Mouse (Mus musculus): ENCODE measurements at regions not wholly inside any gene's neighbourhood (a gene's known extent, or its start where the extent isn't known, plus 50 kb on each side); places are given as distances from the start of the nearest gene placed in this dataset.

DNA sequence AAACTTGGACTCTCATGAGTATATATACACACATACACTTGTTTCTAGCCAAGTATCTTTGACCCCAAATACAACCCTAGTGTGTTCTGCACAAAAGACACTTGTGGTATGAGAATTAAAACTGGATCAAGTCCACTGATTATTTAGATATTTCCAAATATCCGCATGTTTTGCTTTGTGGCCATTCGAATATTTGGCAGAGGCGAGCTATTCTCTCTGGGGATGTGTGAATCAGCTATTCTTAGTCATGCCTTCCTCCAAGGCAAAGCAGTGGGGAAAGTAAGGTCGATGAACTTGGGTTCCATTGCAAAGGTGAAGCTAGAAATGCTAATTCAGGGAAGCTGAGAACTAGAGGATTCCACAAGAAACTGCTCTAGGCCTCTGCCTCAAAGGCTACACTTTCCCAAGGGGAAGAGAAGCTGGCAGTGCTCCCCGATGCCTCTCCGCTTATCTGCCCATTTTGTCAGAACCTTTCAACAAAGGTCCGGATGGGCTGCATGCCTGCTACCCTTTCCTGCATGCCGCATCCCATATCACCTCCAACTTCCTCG is 154.4 kb downstream of the Snx19 start:
- DNase-seq (ENCODE audit: low spot score in 2 of 2): no peak

DNA sequence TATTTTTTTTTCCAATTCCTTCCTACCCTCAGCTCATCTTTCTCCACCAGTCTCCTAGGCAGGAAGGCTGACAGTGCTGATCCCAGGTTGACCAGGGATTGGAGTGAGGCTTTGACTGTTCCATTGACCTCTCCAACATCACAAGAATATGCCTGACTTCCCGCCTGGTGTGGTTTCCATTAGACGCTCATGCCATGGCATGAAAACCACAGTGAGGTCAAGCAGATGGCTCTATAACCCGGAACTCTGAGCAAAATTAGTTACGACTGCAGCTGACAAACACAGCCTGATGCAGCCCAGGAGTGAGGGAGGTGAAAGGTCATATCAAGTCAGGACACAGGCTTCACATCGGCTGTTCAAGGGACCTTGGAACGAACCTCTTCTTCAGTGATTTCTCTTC is 153.6 kb downstream of the Snx19 start:
- DNase-seq (ENCODE audit: low spot score in 2 of 2): no peak

GRCm38 (mm10) chr9:30578213-30578612 is 151.3 kb downstream of the Snx19 start:
- DNase-seq (ENCODE audit: low spot score in 2 of 2): no peak

DNA sequence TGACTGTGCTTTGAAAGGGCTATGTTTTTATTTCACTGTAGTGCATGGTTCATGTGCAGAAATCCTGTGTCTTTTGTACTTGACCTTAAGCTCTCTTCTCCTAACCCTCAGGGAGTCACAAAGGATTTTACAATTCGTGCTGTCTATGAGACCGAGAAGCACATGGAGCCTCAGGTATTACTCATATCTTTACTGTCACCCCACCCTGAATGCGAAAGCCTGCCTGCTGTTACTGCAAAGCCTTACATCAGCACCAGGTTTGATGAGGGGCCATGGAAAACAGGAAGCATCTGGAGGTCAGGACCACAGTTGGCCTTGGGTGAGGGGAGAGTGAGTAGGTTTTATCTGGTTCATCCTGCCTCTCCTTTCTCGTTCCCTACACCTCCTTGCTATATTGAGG is 150.3 kb downstream of the Snx19 start:
- no peak for DNase-seq (ENCODE audit: low spot score in 2 of 2)

DNA sequence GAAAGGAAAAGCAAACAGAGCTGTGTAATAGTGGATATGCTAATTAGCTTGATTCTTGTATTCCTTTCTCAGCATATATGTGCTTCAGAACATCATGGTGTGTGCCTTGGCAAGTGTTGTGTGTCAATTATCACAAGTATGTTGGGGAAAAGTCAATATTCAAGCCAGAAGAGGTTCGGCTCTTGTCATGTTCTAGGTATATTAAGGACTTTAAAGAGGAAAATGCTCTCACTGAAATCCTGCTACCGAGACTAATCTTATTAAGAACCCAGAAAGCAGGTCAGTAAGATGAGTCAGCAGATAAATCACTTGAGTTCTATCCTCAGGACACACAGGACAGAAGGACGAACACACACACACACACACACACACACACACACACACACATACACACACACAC is 148.6 kb downstream of the Snx19 start:
- DNase-seq (ENCODE audit: low spot score in 2 of 2): no peak

DNA sequence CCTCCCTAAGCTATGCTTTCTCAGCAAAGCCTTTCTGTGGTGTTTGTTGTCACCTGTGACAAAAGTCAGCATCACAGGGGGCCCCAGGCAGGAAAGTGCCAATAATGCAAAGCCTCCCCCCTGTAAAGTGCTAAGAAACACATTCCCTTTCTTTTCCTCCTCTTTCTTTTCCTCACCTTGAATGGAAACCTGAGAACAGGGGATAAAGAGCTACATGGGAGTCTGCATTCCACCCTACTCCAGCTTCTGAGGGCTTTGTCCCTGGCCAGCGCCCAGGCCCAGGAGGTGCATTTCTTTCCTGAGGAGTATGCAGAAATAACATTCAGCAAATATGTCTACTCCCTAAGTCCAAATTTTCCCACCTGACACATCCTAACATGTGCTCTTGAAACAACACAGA is 146.4 kb downstream of the Snx19 start:
- DNase-seq (ENCODE audit: low spot score in 2 of 2): no peak

GRCm38 (mm10) chr9:30571014-30571413 is 144.1 kb downstream of the Snx19 start:
- DNase-seq (ENCODE audit: low spot score in 2 of 2): no peak

DNA sequence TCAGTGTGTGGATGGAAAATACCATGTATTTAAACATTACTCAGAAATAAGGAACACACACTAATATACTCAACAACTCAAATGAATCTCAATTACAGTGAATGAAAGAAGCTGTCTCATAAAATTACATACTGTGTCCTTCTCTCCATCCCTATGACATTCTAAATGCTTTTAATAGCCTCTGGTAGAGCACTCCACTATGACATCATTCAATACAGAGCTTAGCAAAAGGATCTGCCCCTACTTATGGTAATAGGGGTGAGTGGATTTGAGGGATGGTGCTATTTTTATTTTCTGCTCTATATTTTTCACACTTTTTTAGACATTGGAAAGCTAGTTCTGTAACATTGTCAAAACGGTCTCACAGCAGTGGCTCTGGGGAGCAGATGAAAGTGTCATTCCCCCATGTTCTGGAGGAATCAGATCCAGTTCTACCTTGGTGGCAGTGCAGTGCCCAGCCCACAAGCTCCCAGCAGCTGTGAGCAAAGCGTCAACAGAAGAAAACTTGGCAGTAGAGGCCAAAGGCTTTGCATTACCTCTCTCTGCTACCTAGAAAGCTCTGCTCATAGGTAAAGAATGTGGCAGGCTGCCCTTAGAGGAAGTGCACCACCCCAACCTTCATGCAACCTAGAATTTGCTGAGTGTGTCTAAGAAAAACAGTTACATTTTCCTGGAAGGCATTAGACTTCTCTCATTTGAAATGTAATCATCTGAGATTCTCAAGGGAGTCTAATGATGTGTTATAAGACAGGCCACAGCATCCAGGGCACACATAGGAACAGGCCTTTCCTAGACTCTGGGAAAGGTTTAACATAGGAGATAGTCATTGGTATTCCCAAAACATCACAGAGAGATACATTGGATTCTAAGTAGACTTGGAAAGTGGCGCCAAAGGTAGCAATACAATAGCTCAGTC is 138.1 kb downstream of the Snx19 start:
- DNase-seq (ENCODE audit: low spot score in 2 of 2): no peak

DNA sequence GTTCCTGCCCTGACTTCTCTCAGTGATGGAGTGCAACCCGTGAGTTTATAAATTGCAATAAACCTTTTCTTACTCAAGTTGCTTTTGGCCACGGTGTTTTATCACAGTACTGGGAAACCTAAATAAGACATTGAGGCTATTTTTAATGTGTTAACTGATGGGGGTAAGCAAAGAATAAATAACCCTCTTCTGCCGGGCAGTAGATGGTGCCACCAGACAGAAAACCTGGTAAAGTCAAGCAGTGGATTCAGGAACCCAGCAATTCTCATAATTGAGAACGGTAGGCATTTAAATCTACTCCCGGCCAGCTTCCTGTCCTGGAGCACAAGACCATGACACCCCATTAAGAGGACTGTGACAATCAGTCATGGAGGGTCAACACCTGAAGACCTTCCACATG is 136.5 kb downstream of the Snx19 start:
- DNase-seq (ENCODE audit: low spot score in 2 of 2): no peak

- no peak for DNase-seq (ENCODE audit: low spot score in 2 of 2)
These were observed 128.0 kb downstream of the Snx19 start for GRCm38 (mm10) chr9:30554908-30555307.

GRCm38 (mm10) chr9:30552721-30553120 is 125.8 kb downstream of the Snx19 start:
- DNase-seq (ENCODE audit: low spot score in 2 of 2): no peak

DNA sequence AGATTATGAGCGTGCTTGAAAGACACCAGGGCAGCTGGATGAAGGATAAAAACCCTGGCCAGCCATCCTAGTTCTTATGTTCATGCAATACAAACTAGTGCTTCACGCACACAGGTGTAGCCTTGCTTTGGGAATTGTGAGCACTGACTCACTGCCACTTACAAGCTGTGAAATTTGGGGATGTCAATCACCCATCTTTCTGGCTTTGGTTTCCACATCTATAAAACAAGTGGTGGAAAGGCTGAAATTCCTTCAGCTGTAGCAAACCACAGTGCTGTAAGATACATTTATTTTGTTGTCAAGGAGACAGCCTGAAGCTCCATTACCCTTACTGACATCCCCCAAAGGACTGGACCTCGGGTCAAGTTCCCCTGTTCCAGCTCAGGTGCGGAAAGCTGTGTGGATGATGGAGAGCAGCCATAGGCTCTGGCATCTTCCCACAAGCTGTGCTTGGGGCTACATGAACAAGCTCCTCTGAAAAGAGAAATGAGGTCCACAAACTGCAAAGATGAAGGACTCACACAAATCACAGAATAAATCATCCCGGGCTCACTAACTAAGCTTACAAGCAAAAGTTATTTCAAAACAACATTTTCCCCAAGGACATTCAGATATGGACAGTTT is 123.1 kb downstream of the Snx19 start:
- no peak for DNase-seq (ENCODE audit: low spot score in 2 of 2)

DNA sequence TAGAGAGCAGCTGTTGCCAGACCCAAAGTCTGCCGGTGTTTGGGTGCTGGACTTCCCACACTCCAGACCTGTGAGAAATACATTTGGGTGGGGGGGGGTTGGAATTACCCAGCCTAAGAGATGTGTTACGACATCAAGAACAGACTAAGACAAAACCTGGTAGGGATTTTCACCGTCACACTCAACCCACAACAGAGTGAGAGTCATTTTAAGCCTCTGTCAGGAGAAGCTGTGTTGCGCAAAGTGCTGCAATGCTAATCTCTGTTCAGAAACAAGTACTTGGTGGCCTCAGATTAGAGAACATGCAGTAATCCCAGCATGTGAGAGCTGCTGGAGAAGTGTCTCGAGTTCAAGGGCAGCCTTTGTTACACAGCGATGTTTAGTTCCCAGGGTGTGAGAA is 113.0 kb downstream of the Snx19 start:
- DNase-seq (ENCODE audit: low spot score in 2 of 2): no peak

GRCm38 (mm10) chr9:30536508-30537100 is 109.7 kb downstream of the Snx19 start:
- DNase-seq (ENCODE audit: low spot score in 2 of 2): no peak

GRCm38 (mm10) chr9:30534961-30535360 is 108.1 kb downstream of the Snx19 start:
- DNase-seq (ENCODE audit: low spot score in 2 of 2): no peak

DNA sequence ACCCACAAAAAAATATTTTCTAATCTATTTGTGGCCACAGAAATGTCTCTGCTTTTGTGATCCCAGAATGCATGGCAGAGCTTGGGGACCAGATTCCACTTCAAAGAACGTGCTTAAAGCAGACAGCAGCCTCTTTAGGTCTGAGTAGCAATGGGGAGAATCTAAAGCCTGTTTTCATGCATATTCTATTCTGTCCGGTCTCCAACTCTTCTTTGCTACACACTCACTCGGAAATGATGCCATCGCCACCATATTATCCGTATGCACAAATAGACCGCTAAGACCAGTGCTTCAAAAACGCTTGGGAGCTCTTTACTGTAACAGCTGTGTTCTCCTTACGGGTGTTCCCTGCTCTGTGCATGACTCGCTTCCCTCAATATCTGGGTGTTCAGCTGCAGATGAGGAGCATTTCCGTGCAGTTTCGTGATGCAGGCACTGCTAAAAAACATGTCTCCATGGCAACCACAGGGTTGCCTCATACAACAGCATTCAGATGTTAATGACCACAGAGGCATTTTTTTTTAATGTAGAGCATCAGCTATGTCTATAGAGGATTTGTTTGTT is 107.0 kb downstream of the Snx19 start:
- peak; percentile 28 to 43 for DNase-seq (ENCODE audit: low spot score in 2 of 2)

- no peak for DNase-seq (ENCODE audit: low spot score in 2 of 2)
These were observed 106.3 kb downstream of the Snx19 start for GRCm38 (mm10) chr9:30533091-30533779.

DNA sequence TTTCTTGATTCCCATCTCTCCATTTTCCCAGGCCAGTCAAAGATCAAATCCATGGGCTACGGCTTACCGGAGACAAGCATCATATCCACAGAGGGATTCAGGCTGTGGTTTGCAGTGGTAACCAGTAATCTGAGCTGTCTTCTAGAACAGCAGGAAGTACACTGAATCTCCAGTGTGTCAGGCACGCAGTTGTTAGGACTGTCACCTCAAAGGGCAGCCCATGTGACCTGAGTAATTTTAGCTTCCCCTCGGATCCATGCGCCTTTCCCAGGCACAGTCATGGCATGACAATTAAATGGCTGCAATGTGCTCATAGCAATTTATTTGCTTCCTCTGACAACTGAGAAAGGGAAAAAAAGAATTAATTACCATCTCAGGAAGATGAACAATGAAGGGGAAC is 98.2 kb downstream of the Snx19 start:
- no peak for DNase-seq (ENCODE audit: low spot score in 2 of 2)

- DNase-seq (ENCODE audit: low spot score in 2 of 2): no peak
These were observed 97.6 kb downstream of the Snx19 start for GRCm38 (mm10) chr9:30524401-30525066.

GRCm38 (mm10) chr9:30523852-30524251 is 96.9 kb downstream of the Snx19 start:
- no peak for DNase-seq (ENCODE audit: low spot score in 2 of 2)
